Mouse (Mus musculus) myocyte (in vitro differentiated cells): ENCODE measurements around the gene Nfasc.

ENCODE experiments used
- CEBPB ChIP-seq: IDR thresholded peaks from 2 replicates; pipeline ENCODE4 v1.6.1; 2011; ENCODE audit warnings: mild to moderate bottlenecking, moderate library complexity; ENCODE audit not compliant: poor library complexity, insufficient read depth, severe bottlenecking
- E2F4 ChIP-seq: IDR thresholded peaks from one replicate; pipeline ENCODE4 v1.6.1; 2011; ENCODE audit warnings: mild to moderate bottlenecking, control low read depth, moderate library complexity; ENCODE audit not compliant: insufficient read depth
- MAX ChIP-seq: IDR thresholded peaks from one replicate; pipeline ENCODE4 v1.6.1; 2011; ENCODE audit warnings: low read depth, mild to moderate bottlenecking, control low read depth
- MYOD1 ChIP-seq, 3 experiments: IDR thresholded peaks; one replicate each; pipeline ENCODE4 v1.6.1; 2011; ENCODE audit warnings: control low read depth in 2 of 3, low read depth in 2 of 3, mild to moderate bottlenecking in 2 of 3, moderate library complexity in 1 of 3; ENCODE audit not compliant: insufficient read length in 2 of 3, control insufficient read depth in 1 of 3
- MYOG ChIP-seq, 3 experiments: IDR thresholded peaks; one replicate each; pipeline ENCODE4 v1.6.1; 2011; ENCODE audit warnings: control low read depth in 2 of 3, low read depth in 2 of 3, mild to moderate bottlenecking in 2 of 3; ENCODE audit not compliant: insufficient read length in 2 of 3, control insufficient read depth in 1 of 3, insufficient read depth in 1 of 3
- POLR2A ChIP-seq: IDR thresholded peaks from one replicate; pipeline ENCODE4 v1.6.1; 2011; ENCODE audit warnings: low read depth, mild to moderate bottlenecking, control low read depth, moderate library complexity; ENCODE audit not compliant: insufficient read length
- POLR2AphosphoS2 ChIP-seq: IDR thresholded peaks from one replicate; pipeline ENCODE4 v1.6.1; 2011; ENCODE audit warnings: low read depth, control low read depth; ENCODE audit not compliant: insufficient read length
- SRF ChIP-seq: IDR thresholded peaks from one replicate; pipeline ENCODE4 v1.6.1; 2011; ENCODE audit warnings: low read depth; ENCODE audit not compliant: control insufficient read depth, insufficient read length
- TCF12 ChIP-seq: IDR thresholded peaks from one replicate; pipeline ENCODE4 v1.6.1; 2011; ENCODE audit warnings: mild to moderate bottlenecking, control low read depth; ENCODE audit not compliant: poor library complexity, insufficient read depth, severe bottlenecking
- USF1 ChIP-seq: IDR thresholded peaks from one replicate; pipeline ENCODE4 v1.6.1; 2011; ENCODE audit warnings: low read depth, mild to moderate bottlenecking, control low read depth, moderate library complexity

GRCm38 (mm10) chr1:132591399-132591930 is 150.1 kb downstream of the Nfasc start:
- TF ChIP-seq POLR2A (no peak), USF1 (no peak), MYOD1 (IDR thresholded peaks at IDR 0.05; ENCODE audit: control insufficient read depth in 1 of 3, insufficient read length in 2 of 3, low read depth in 2 of 3) (no peak), TCF12 (no peak), MAX (no peak), CEBPB (no peak), POLR2AphosphoS2 (no peak), SRF (no peak), E2F4 (no peak), MYOG (IDR thresholded peaks at IDR 0.05; ENCODE audit: control insufficient read depth in 1 of 3, insufficient read depth in 1 of 3, insufficient read length in 2 of 3, low read depth in 2 of 3) (no peak)
